Mouse (Mus musculus): ENCODE measurements at regions not wholly inside any gene's neighbourhood (a gene's known extent, or its start where the extent isn't known, plus 50 kb on each side); places are given as distances from the start of the nearest gene placed in this dataset.

- no peak for DNase-seq (ENCODE audit: low read depth, low spot score)
These were observed 324.3 kb downstream of the Qk start for GRCm38 (mm10) chr17:9995321-9995720.

- no peak for DNase-seq (ENCODE audit: low read depth, low spot score)
These were observed 321.2 kb upstream of the Pabpc6 start for GRCm38 (mm10) chr17:9990744-9991143.

GRCm38 (mm10) chr17:9981273-9981672 lies 311.8 kb upstream of the Pabpc6 start:
- no peak for DNase-seq (ENCODE audit: low read depth, low spot score)

- peak; percentile 20 for DNase-seq (ENCODE audit: low read depth, low spot score)
These were observed 307.4 kb upstream of the Pabpc6 start for GRCm38 (mm10) chr17:9976866-9977421.

- DNase-seq (ENCODE audit: low read depth, low spot score), result no peak
These were observed 306.5 kb upstream of the Pabpc6 start for GRCm38 (mm10) chr17:9975995-9976394.

GRCm38 (mm10) chr17:9975153-9975552 lies 305.6 kb upstream of the Pabpc6 start:
- DNase-seq (ENCODE audit: low read depth, low spot score), result no peak

- DNase-seq (ENCODE audit: low read depth, low spot score), result no peak
These were observed 298.5 kb upstream of the Pabpc6 start for GRCm38 (mm10) chr17:9967988-9968387.

GRCm38 (mm10) chr17:9962893-9963436 lies 293.4 kb upstream of the Pabpc6 start:
- no peak for DNase-seq (ENCODE audit: low read depth, low spot score)

GRCm38 (mm10) chr17:9948985-9949667 lies 279.6 kb upstream of the Pabpc6 start:
- no peak for DNase-seq (ENCODE audit: low read depth, low spot score)

GRCm38 (mm10) chr17:9947609-9948008 lies 278.1 kb upstream of the Pabpc6 start:
- DNase-seq (ENCODE audit: low read depth, low spot score), result no peak

- peak; percentile 38 for DNase-seq (ENCODE audit: low read depth, low spot score)
These were observed 275.0 kb upstream of the Pabpc6 start for GRCm38 (mm10) chr17:9944513-9944912.

- DNase-seq (ENCODE audit: low read depth, low spot score), result no peak
These were observed 272.7 kb upstream of the Pabpc6 start for GRCm38 (mm10) chr17:9942171-9942570.

- no peak for DNase-seq (ENCODE audit: low read depth, low spot score)
These were observed 270.1 kb upstream of the Pabpc6 start for GRCm38 (mm10) chr17:9939576-9939975.

GRCm38 (mm10) chr17:9938426-9938825 lies 268.9 kb upstream of the Pabpc6 start:
- no peak for DNase-seq (ENCODE audit: low read depth, low spot score)

- DNase-seq (ENCODE audit: low read depth, low spot score), result no peak
These were observed 267.7 kb upstream of the Pabpc6 start for GRCm38 (mm10) chr17:9937211-9937610.

GRCm38 (mm10) chr17:9932186-9932585 lies 262.7 kb upstream of the Pabpc6 start:
- DNase-seq (ENCODE audit: low read depth, low spot score), result no peak

- no peak for DNase-seq (ENCODE audit: low read depth, low spot score)
These were observed 262.0 kb upstream of the Pabpc6 start for GRCm38 (mm10) chr17:9931526-9931925.

- no peak for DNase-seq (ENCODE audit: low read depth, low spot score)
These were observed 260.1 kb upstream of the Pabpc6 start for GRCm38 (mm10) chr17:9929448-9930088.

- no peak for DNase-seq (ENCODE audit: low read depth, low spot score)
These were observed 258.2 kb upstream of the Pabpc6 start for GRCm38 (mm10) chr17:9927724-9928123.

- peak; percentile 17 for DNase-seq (ENCODE audit: low read depth, low spot score)
These were observed 256.8 kb upstream of the Pabpc6 start for GRCm38 (mm10) chr17:9926308-9926707.

- DNase-seq (ENCODE audit: low read depth, low spot score), result no peak
These were observed 251.8 kb upstream of the Pabpc6 start for GRCm38 (mm10) chr17:9921326-9921725.

- DNase-seq (ENCODE audit: low read depth, low spot score), result peak; percentile 87
These were observed 247.5 kb upstream of the Pabpc6 start for GRCm38 (mm10) chr17:9917031-9917430.

GRCm38 (mm10) chr17:9910856-9911255 lies 241.3 kb upstream of the Pabpc6 start:
- no peak for DNase-seq (ENCODE audit: low read depth, low spot score)
